Mouse (Mus musculus): ENCODE data around the gene Fmnl1.

DNA sequence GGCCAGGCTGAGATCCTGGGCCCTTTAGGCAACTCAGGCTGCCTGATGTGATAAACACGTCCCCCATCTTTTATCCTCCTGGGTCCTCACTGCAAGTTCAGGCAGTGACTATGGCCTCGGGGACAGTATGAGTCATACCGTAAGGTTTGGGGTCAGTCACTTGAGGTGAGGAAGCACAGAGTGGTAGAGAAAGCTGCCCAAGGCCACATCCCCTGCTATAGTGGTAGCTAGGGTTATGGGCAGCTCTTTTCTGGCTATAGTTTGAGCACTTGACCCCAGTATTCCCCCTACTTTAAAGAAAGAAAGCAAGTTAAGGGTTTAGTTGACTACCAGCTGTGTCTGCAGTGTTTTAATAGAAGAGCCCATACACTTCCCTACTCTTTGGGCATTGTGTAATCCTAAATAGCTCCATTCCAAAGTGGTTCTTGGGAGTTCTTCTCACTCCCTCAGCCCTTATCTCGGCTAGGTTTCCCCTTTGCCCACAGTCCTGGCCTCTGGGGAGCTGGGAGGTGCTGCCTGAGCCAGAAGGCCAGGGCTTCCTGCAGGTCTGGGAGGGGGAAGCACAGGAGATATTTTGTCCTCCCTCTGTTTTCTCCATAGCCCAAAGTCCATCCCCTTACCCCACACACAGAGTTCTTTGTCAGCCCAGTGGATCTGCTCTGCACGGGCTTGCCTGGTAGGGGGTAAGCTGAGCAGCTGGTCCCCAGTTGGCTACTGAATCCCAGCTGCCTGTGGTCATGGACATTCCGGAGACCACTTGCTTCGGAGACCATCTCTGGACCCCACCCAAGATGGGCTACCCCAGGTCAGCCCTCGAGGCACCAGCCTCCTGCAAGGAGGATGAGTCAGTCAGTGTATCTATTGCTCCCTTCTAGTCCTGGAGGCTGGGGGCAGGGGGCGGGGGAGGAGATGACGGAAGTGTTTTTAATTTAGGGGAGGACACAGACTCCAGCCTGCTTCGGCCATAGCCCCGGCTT, 26.3 kb upstream of the Fmnl1 start:
- TF ChIP-seq EP300 (IDR thresholded peaks at IDR 0.05; ENCODE audit: low read depth) = no peak
- no peak for TF ChIP-seq CTCF (IDR thresholded peaks at IDR 0.05; ENCODE audit: low read depth)

Data from liver, postnatal 0 days (tissue).